In the genomic region with DNA sequence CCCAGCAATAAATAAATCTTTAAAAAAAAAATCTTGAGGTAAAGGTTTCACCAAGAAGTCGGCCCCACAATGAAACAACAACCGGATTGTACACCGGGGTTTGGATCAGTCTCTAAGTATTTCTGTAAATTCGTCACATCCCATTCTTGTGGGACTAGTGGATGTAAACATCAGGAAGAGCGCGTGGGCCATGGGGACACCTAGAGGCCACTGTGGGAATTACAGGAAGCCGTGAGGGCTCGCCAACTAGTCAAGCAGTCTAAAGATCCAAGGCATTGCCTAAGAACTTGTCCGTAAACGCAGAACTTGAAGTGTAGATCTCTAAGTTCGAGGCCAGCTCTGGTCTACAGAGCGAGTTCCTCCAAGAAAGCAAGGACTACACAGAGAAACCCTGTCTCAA, we compare ENCODE assay signal across 9 mouse cellular contexts. TPM values are rescaled to one million over a fixed set of nuclear protein-coding genes. Genes with fewer than 3 reads are reported as not detected.
DNase-seq lines count a peak whose midpoint lies in the region; ATAC-seq and TF ChIP-seq lines count a peak whose summit lies in the region.
"Had no signal": no experiment of that assay in that cellular context is flagged by ENCODE, and none has a peak within 500 bp of the region (broad histone marks: within the 10 kb centered on the region; RNA-seq: fewer than 3 reads in every experiment).

No protein-coding gene starts in this region.

- no peak overlapping the region for H3K9ac ChIP-seq in limb, embryonic 14.5 days (ENCODE audit: low read depth, low read length, severe bottlenecking)
- H3K9ac ChIP-seq: heart, embryonic 13.5 days had no signal

- no peak overlapping the region for H3K4me2 ChIP-seq in limb, embryonic 14.5 days (replicated peaks; ENCODE audit: low read depth, low read length, severe bottlenecking)
- H3K4me2 ChIP-seq: heart, embryonic 13.5 days had no signal

- peak; percentile 63 for DNase-seq in layer of hippocampus, adult 11-12 months (ENCODE audit: low spot score)
- no peak for DNase-seq in layer of hippocampus, adult 8-10 months (ENCODE audit: low spot score in 2 of 2)
- peak; percentile 59 for DNase-seq in G1E (ENCODE audit: low spot score)
- peak; percentile 76 for DNase-seq in brain, adult 2 months (ENCODE audit: low read depth, low spot score)
- DNase-seq in gastrocnemius, postnatal 10 days, result peak; percentile 51
- DNase-seq in limb, embryonic 14.5 days (ENCODE audit: low spot score), result peak; percentile 68
- DNase-seq in retina, postnatal 1 day, result peak; percentile 76
- no peak for DNase-seq in frontal cortex, postnatal 10 days (ENCODE audit: low spot score in 2 of 2)

- 39% methylated on average over 12 of the region's 12 CpGs for WGBS in limb, embryonic 14.5 days

- no peak overlapping the region for H3K27ac ChIP-seq in limb, embryonic 14.5 days (replicated peaks; ENCODE audit: low read depth, low read length)
- H3K27ac ChIP-seq: heart, embryonic 13.5 days had no signal

- ATAC-seq in G1E (ENCODE audit: extremely low read depth, insufficient number of reproducible peaks, low FRiP score, poor library complexity, severe bottlenecking), result no peak
- ATAC-seq in limb, embryonic 14.5 days (ENCODE audit: low FRiP score, low read depth), result no peak

- peak; percentile 91 for TF ChIP-seq CTCF in G1E (IDR thresholded peaks at IDR 0.05; ENCODE audit: low read depth, low read length)

- peaks cover 28% of the 10 kb centered on the region for H3K36me3 ChIP-seq in G1E (replicated peaks)
- peaks cover 14% of the 10 kb centered on the region for H3K36me3 ChIP-seq in limb, embryonic 14.5 days (ENCODE audit: control insufficient read depth, insufficient read depth, low read length)

- H3K4me3 ChIP-seq in G1E (ENCODE audit: low read depth, low read length), result no peak overlapping the region
- no peak overlapping the region for H3K4me3 ChIP-seq in limb, embryonic 14.5 days (replicated peaks; ENCODE audit: low read length)
- H3K4me3 ChIP-seq: heart, embryonic 13.5 days had no signal

- TF ChIP-seq POLR2A in limb, embryonic 14.5 days (IDR thresholded peaks at IDR 0.05; ENCODE audit: borderline replicate concordance, extremely low read depth, insufficient read depth, insufficient read length), result no peak

- peaks cover 4% of the 10 kb centered on the region; the same call in 1 of the 2 replicates for H3K27me3 ChIP-seq in G1E (ENCODE audit: insufficient read depth, low read length)
- H3K27me3 ChIP-seq in limb, embryonic 14.5 days (ENCODE audit: control insufficient read depth, insufficient read depth, low read length), result no peaks in the 10 kb centered on the region
- H3K27me3 ChIP-seq: heart, embryonic 13.5 days had no signal

- peaks cover 31% of the 10 kb centered on the region for H3K4me1 ChIP-seq in G1E (ENCODE audit: insufficient read depth, low read depth, low read length)
- H3K4me1 ChIP-seq in limb, embryonic 14.5 days (ENCODE audit: control insufficient read depth, insufficient read depth, low read length), result peaks cover 8% of the 10 kb centered on the region

- no peaks in the 10 kb centered on the region for H3K9me3 ChIP-seq in G1E (replicated peaks)
- H3K9me3 ChIP-seq in limb, embryonic 14.5 days (ENCODE audit: control insufficient read depth, low read length), result no peaks in the 10 kb centered on the region
- H3K9me3 ChIP-seq: heart, embryonic 13.5 days had no signal

RNA-seq across cellular contexts. Expression of gene Tor3a, which starts 2.0 kb away (rescaled TPM):
- 10 to 100 TPM in 1 of 4 experiments, 1 to 10 TPM in 3; 8.2 to 11.9 (median 8.7) TPM for total RNA-seq in layer of hippocampus, adult 8-10 months (2022)
- 2.1 and 2.6 TPM in 2 replicates for total RNA-seq in G1E (2014; fragmentation: Nextera tagmentation)
- 2.8 and 3.1 TPM in 2 replicates for total RNA-seq in G1E (2017)
- polyA plus RNA-seq in G1E (2012), result 2.5 and 4.8 TPM in 2 replicates
- total RNA-seq in gastrocnemius, postnatal 10 days (2021), result 1 to 10 TPM; 7.0 to 8.0 TPM
- polyA plus RNA-seq in limb, embryonic 14.5 days (2012; rRNA removed), result 7.6 and 7.7 TPM in 2 replicates
- polyA plus RNA-seq in limb, embryonic 14.5 days (2014; fragmentation: Nextera tagmentation; extraction: Ambion mirVana), result 10.1 and 14.7 TPM in 2 replicates

RNA-seq across cellular contexts. Expression of gene Fam20b, which starts 42.7 kb away (rescaled TPM):
- total RNA-seq in layer of hippocampus, adult 8-10 months (2022), result 10 to 100 TPM; 70.3 to 84.4 (median 79.3) TPM
- total RNA-seq in G1E (2014; fragmentation: Nextera tagmentation), result 36.1 and 43.3 TPM in 2 replicates
- 90.0 and 93.5 TPM in 2 replicates for total RNA-seq in G1E (2017)
- polyA plus RNA-seq in G1E (2012), result 9.7 and 11.8 TPM in 2 replicates
- total RNA-seq in gastrocnemius, postnatal 10 days (2021), result 10 to 100 TPM; 29.7 to 31.6 TPM
- 35.0 and 35.8 TPM in 2 replicates for polyA plus RNA-seq in limb, embryonic 14.5 days (2012; rRNA removed)
- 29.7 and 33.5 TPM in 2 replicates for polyA plus RNA-seq in limb, embryonic 14.5 days (2014; fragmentation: Nextera tagmentation; extraction: Ambion mirVana)

Comparison
In these comparisons a context has a peak if more than half of its experiments do, and no peak if none do; other contexts are left out.
1. DNase-seq: peak in layer of hippocampus, adult 11-12 months (single experiment), G1E (single experiment), brain, adult 2 months (single experiment), gastrocnemius, postnatal 10 days (single experiment), limb, embryonic 14.5 days (single experiment) and retina, postnatal 1 day (single experiment); none in layer of hippocampus, adult 8-10 months (0 of 2) and frontal cortex, postnatal 10 days (0 of 2).